Mouse (Mus musculus) central nervous system, embryonic 14 days (tissue): ENCODE data around the gene Ncoa4. TPM values are rescaled to one million over a fixed set of nuclear protein-coding genes. Genes with fewer than 3 reads are reported as not detected.

Source experiments
- polyA plus RNA-seq: library from polyadenylated mRNA; depleted of rRNA; stranded (reverse); fragments of >200 nt; gene quantifications from 2 replicates; pipeline ENCODE4 v1.2.3, GENCODE M21; 2012; rRNA removed

Gene Ncoa4
- 47.1 and 54.4 TPM in 2 replicates for polyA plus RNA-seq

GRCm38 (mm10) chr14:32159690-32160246, at the start of gene Ncoa4:
Gene Ncoa4, plus strand, starts transcription at chr14:32159865.

GRCm38 (mm10) chr14:32141723-32142122, 17.9 kb upstream of the Ncoa4 start, which contains the start of gene Msmb:
Gene Msmb, plus strand, starts transcription at chr14:32142023.

GRCm38 (mm10) chr14:32201791-32202451, 42.3 kb downstream of the Ncoa4 start, which contains the start of the genes Timm23 and Parg:
Gene Timm23, minus strand, starts transcription at chr14:32201898.
Gene Parg, plus strand, starts transcription at chr14:32201949.

Other genes with a start within 250 kb of the Ncoa4 start
- 0.28 and 0.36 TPM in 2 replicates for gene Galnt15, start 130.9 kb upstream of the Ncoa4 start, polyA plus RNA-seq
- gene Oxnad1, start 74.5 kb upstream of the Ncoa4 start, polyA plus RNA-seq = 23.7 and 30.7 TPM in 2 replicates
- 41.7 and 46.9 TPM in 2 replicates for gene Dph3, start 74.1 kb upstream of the Ncoa4 start, polyA plus RNA-seq
- not detected in 2 replicates for gene Msmb, start 17.8 kb upstream of the Ncoa4 start, polyA plus RNA-seq
- 159 and 162 TPM in 2 replicates for gene Timm23, start 42.0 kb downstream of the Ncoa4 start, polyA plus RNA-seq
- 19.6 and 20.3 TPM in 2 replicates for gene Parg, start 42.1 kb downstream of the Ncoa4 start, polyA plus RNA-seq
- gene Ogdhl, start 162.2 kb downstream of the Ncoa4 start, polyA plus RNA-seq = 18.2 and 20.8 TPM in 2 replicates
- gene 1700024G13Rik, start 228.5 kb downstream of the Ncoa4 start, polyA plus RNA-seq = 0.44 and 0.55 TPM in 2 replicates